Mouse (Mus musculus) megakaryocyte, adult 5-6 weeks (primary cell): Measurements from ENCODE around the gene Vmn1r58. TPM values are rescaled to one million over a fixed set of nuclear protein-coding genes. Genes with fewer than 3 reads are reported as not detected.
"Not testable (repeated sequence)": the region's sequence is repeated elsewhere in the genome, so short reads cannot be mapped to it uniquely, and the experiment has no call there.

Experiments used
- ATAC-seq: 2 replicates; pipeline ENCODE4 v1.8.0; 2016; ENCODE audit warnings: mild to moderate bottlenecking, inconsistent platforms; ENCODE audit not compliant: poor library complexity, severe bottlenecking
- total RNA-seq, 2 experiments: library from RNA; stranded (forward) in 1 of 2; stranded (reverse) in 1 of 2; fragments of 153-499, 151-499 nt in 1 of 2; fragments of 221-1000, 200-1000 nt in 1 of 2; gene quantifications; 2 replicates each; pipeline versions ENCODE4 v1.2.3 to v1.2.4; 2015 to 2017

The Vmn1r58 gene
- not detected in 2 replicates for total RNA-seq (2015)
- total RNA-seq (2017): not detected in 2 replicates

GRCm38 (mm10) chr7:5413296-5413695 lies at the start of gene Vmn1r58:
Vmn1r58 (minus strand) TSS chr7:5413396.
- not testable (repeated sequence) for ATAC-seq

- ATAC-seq: no peak
These were observed 43.5 kb upstream of the Vmn1r58 start, which contains the start of gene Vmn1r59 for GRCm38 (mm10) chr7:5456674-5457073. Vmn1r59 (minus strand) TSS chr7:5456774.

- not testable (repeated sequence) for ATAC-seq
These were observed 40.8 kb upstream of the Vmn1r58 start for GRCm38 (mm10) chr7:5454011-5454410.

GRCm38 (mm10) chr7:5448627-5449026 lies 35.4 kb upstream of the Vmn1r58 start:
- ATAC-seq: no peak

- ATAC-seq: no peak
These were observed 7.0 kb downstream of the Vmn1r58 start for GRCm38 (mm10) chr7:5406201-5406600.

GRCm38 (mm10) chr7:5366724-5367123 lies 46.5 kb downstream of the Vmn1r58 start:
- no peak for ATAC-seq

- no peak for ATAC-seq
These were observed 49.6 kb downstream of the Vmn1r58 start for GRCm38 (mm10) chr7:5363599-5363998.

Other genes starting within 250 kb of the Vmn1r58 start
- not detected in 2 replicates for gene Vmn1r56, start 216.6 kb downstream of the Vmn1r58 start, total RNA-seq (2015)
- gene Vmn1r56, start 216.6 kb downstream of the Vmn1r58 start, total RNA-seq (2017): not detected in 2 replicates
- not detected in 2 replicates for gene Vmn1r57, start 194.9 kb downstream of the Vmn1r58 start, total RNA-seq (2015)
- not detected in 2 replicates for gene Vmn1r57, start 194.9 kb downstream of the Vmn1r58 start, total RNA-seq (2017)
- not detected in 2 replicates for gene Gm5065, start 62.9 kb downstream of the Vmn1r58 start, total RNA-seq (2015)
- not detected in 2 replicates for gene Gm5065, start 62.9 kb downstream of the Vmn1r58 start, total RNA-seq (2017)
- not detected in 2 replicates for gene Nlrp2, start 62.4 kb downstream of the Vmn1r58 start, total RNA-seq (2015)
- gene Nlrp2, start 62.4 kb downstream of the Vmn1r58 start, total RNA-seq (2017): not detected in 2 replicates
- not detected in 2 replicates for gene Vmn1r59, start 43.4 kb upstream of the Vmn1r58 start, total RNA-seq (2015)
- gene Vmn1r59, start 43.4 kb upstream of the Vmn1r58 start, total RNA-seq (2017): not detected in 2 replicates
- not detected in 2 replicates for gene Vmn2r28, start 80.6 kb upstream of the Vmn1r58 start, total RNA-seq (2015)
- not detected in 2 replicates for gene Vmn2r28, start 80.6 kb upstream of the Vmn1r58 start, total RNA-seq (2017)
- gene Vmn1r60, start 133.9 kb upstream of the Vmn1r58 start, total RNA-seq (2015): not detected in 2 replicates
- gene Vmn1r60, start 133.9 kb upstream of the Vmn1r58 start, total RNA-seq (2017): not detected in 2 replicates
- not detected in 2 replicates for gene Vmn1r61, start 199.9 kb upstream of the Vmn1r58 start, total RNA-seq (2015)
- not detected in 2 replicates for gene Vmn1r61, start 199.9 kb upstream of the Vmn1r58 start, total RNA-seq (2017)